25 mouse cellular contexts compared by ENCODE assay signal in genomic region chr8:124608972-124609353, GRCm38 (mm10). TPM values are rescaled to one million over a fixed set of nuclear protein-coding genes. Genes with fewer than 3 reads are reported as not detected.
DNase-seq lines count a peak whose midpoint lies in the region; ATAC-seq and TF ChIP-seq lines count a peak whose summit lies in the region.
"Had no signal": no experiment of that assay in that cellular context is flagged by ENCODE, and none has a peak within 500 bp of the region (broad histone marks: within the 10 kb centered on the region; RNA-seq: fewer than 3 reads in every experiment).

No protein-coding gene starts in this region.

- TF ChIP-seq EP300 in stomach, postnatal 0 days (optimal IDR thresholded peaks at IDR 0.05), result no peak

- no peak overlapping the region for H3K9ac ChIP-seq in kidney, postnatal 0 days (ENCODE audit: low read depth, low read length)
- H3K9ac ChIP-seq in stomach, embryonic 16.5 days (ENCODE audit: low read length), result peak overlapping the region; percentile 29; the same call in 1 of the 2 replicates
- no peak overlapping the region for H3K9ac ChIP-seq in stomach, postnatal 0 days (ENCODE audit: low read length)
- H3K9ac ChIP-seq: embryonic facial prominence, embryonic 13.5 days; forebrain, embryonic 12.5 days; heart, embryonic 13.5 days; liver, embryonic 15.5 days; lung, embryonic 15.5 days; midbrain, embryonic 15.5 days; neural tube, embryonic 12.5 days had no signal

- no peak overlapping the region for H3K4me3 ChIP-seq in cerebellum, adult 2 months (replicated peaks; ENCODE audit: insufficient read depth, low read depth, low read length)
- no peak overlapping the region for H3K4me3 ChIP-seq in kidney, postnatal 0 days (replicated peaks; ENCODE audit: low read depth, low read length)
- H3K4me3 ChIP-seq in stomach, embryonic 16.5 days (replicated peaks; ENCODE audit: low read length), result no peak overlapping the region
- H3K4me3 ChIP-seq in stomach, postnatal 0 days (ENCODE audit: low read depth, low read length), result no peak overlapping the region
- H3K4me3 ChIP-seq: embryonic facial prominence, embryonic 13.5 days; erythroblast, embryonic 14.5 days; forebrain, embryonic 12.5 days; heart, embryonic 13.5 days; hindbrain, embryonic 10.5 days; limb, embryonic 10.5 days; liver, embryonic 15.5 days; lung, embryonic 15.5 days; midbrain, embryonic 15.5 days; neural tube, embryonic 12.5 days had no signal

- H3K4me1 ChIP-seq in cerebellum, adult 2 months (ENCODE audit: control insufficient read depth, insufficient read depth, low read length), result peaks cover 9% of the 10 kb centered on the region; the same call in 1 of the 2 replicates
- H3K4me1 ChIP-seq in kidney, postnatal 0 days (replicated peaks; ENCODE audit: insufficient read depth, low read length), result no peaks in the 10 kb centered on the region
- H3K4me1 ChIP-seq in stomach, embryonic 16.5 days (ENCODE audit: control insufficient read depth, insufficient read depth, low read length), result no peaks in the 10 kb centered on the region
- no peaks in the 10 kb centered on the region for H3K4me1 ChIP-seq in stomach, postnatal 0 days (replicated peaks; ENCODE audit: control insufficient read depth, insufficient read depth)
- H3K4me1 ChIP-seq: embryonic facial prominence, embryonic 13.5 days; forebrain, embryonic 12.5 days; heart, embryonic 13.5 days; limb, embryonic 10.5 days; liver, embryonic 15.5 days; lung, embryonic 15.5 days; midbrain, embryonic 15.5 days; neural tube, embryonic 12.5 days had no signal

- no peaks in the 10 kb centered on the region for H3K27me3 ChIP-seq in cerebellum, adult 2 months (ENCODE audit: control insufficient read depth, insufficient read depth, low read length)
- H3K27me3 ChIP-seq in kidney, postnatal 0 days (ENCODE audit: insufficient read depth, low read length), result no peaks in the 10 kb centered on the region
- no peaks in the 10 kb centered on the region for H3K27me3 ChIP-seq in stomach, embryonic 16.5 days (ENCODE audit: control insufficient read depth, insufficient read depth, low read length)
- no peaks in the 10 kb centered on the region for H3K27me3 ChIP-seq in stomach, postnatal 0 days (ENCODE audit: control insufficient read depth, insufficient read depth, low read length)
- H3K27me3 ChIP-seq: forebrain, embryonic 12.5 days; liver, embryonic 15.5 days; lung, embryonic 15.5 days; midbrain, embryonic 15.5 days; neural tube, embryonic 12.5 days had no signal

- WGBS in cerebellum, adult 2 months, result 11% methylated on average over 9 of the region's 9 CpGs
- 65% methylated on average over 9 of the region's 9 CpGs for WGBS in kidney, postnatal 0 days
- WGBS in stomach, embryonic 16.5 days, result 68% methylated on average over 9 of the region's 9 CpGs
- WGBS in stomach, postnatal 0 days, result 66% methylated on average over 9 of the region's 9 CpGs

- H3K27ac ChIP-seq in cerebellum, adult 2 months (ENCODE audit: insufficient read depth, low read length), result no peak overlapping the region
- H3K27ac ChIP-seq in kidney, postnatal 0 days, result peak overlapping the region; percentile 62
- no peak overlapping the region for H3K27ac ChIP-seq in stomach, embryonic 16.5 days (ENCODE audit: low read length)
- H3K27ac ChIP-seq in stomach, postnatal 0 days (replicated peaks), result no peak overlapping the region
- H3K27ac ChIP-seq: embryonic facial prominence, embryonic 13.5 days; forebrain, embryonic 12.5 days; heart, embryonic 13.5 days; hindbrain, embryonic 10.5 days; limb, embryonic 10.5 days; liver, embryonic 15.5 days; lung, embryonic 15.5 days; macrophage; midbrain, embryonic 15.5 days; neural tube, embryonic 12.5 days had no signal

- H3K9me3 ChIP-seq in kidney, postnatal 0 days (replicated peaks; ENCODE audit: low read length), result no peaks in the 10 kb centered on the region
- no peaks in the 10 kb centered on the region for H3K9me3 ChIP-seq in stomach, embryonic 16.5 days (replicated peaks; ENCODE audit: control insufficient read depth, low read length)
- H3K9me3 ChIP-seq in stomach, postnatal 0 days (ENCODE audit: control insufficient read depth, low read length), result no peaks in the 10 kb centered on the region
- H3K9me3 ChIP-seq: embryonic facial prominence, embryonic 13.5 days; forebrain, embryonic 12.5 days; heart, embryonic 13.5 days; hindbrain, embryonic 10.5 days; limb, embryonic 10.5 days; liver, embryonic 15.5 days; lung, embryonic 15.5 days; midbrain, embryonic 15.5 days; neural tube, embryonic 12.5 days had no signal

- no peak for ATAC-seq in kidney, postnatal 0 days (replicated peaks; ENCODE audit: low FRiP score, low read depth)
- ATAC-seq in stomach, embryonic 16.5 days (ENCODE audit: insufficient read depth, low FRiP score), result no peak
- no peak for ATAC-seq in stomach, postnatal 0 days (ENCODE audit: low FRiP score, low TSS enrichment)
- ATAC-seq: intestine, postnatal 0 days; midbrain, embryonic 15.5 days had no signal

- H3K4me2 ChIP-seq in kidney, postnatal 0 days (ENCODE audit: low read length), result no peak overlapping the region
- H3K4me2 ChIP-seq in stomach, embryonic 16.5 days (ENCODE audit: low read depth, low read length), result no peak overlapping the region
- H3K4me2 ChIP-seq in stomach, postnatal 0 days (replicated peaks; ENCODE audit: low read depth), result no peak overlapping the region
- H3K4me2 ChIP-seq: embryonic facial prominence, embryonic 13.5 days; forebrain, embryonic 12.5 days; heart, embryonic 13.5 days; liver, embryonic 15.5 days; lung, embryonic 15.5 days; midbrain, embryonic 15.5 days; neural tube, embryonic 12.5 days had no signal

- TF ChIP-seq POLR2A in cerebellum, adult 2 months (IDR thresholded peaks at IDR 0.05; ENCODE audit: borderline replicate concordance, insufficient read depth, low read length), result no peak

- no peak for TF ChIP-seq CTCF in cerebellum, adult 2 months (IDR thresholded peaks at IDR 0.05; ENCODE audit: borderline replicate concordance, insufficient read depth, low read depth, low read length)
- no peak for TF ChIP-seq CTCF in kidney, postnatal 0 days (IDR thresholded peaks at IDR 0.05; ENCODE audit: low read depth)
- no peak for TF ChIP-seq CTCF in stomach, postnatal 0 days (IDR thresholded peaks at IDR 0.05; ENCODE audit: low read depth)

- peak; percentile 41 to 52 for DNase-seq in cerebellum, adult 2 months
- DNase-seq in cerebellum, adult 8-10 months, result no peak
- peak; percentile 9 to 17 for DNase-seq in heart, adult 18-20 months
- DNase-seq in heart, postnatal 4 days, result no peak
- DNase-seq in kidney, postnatal 0 days (ENCODE audit: low spot score), result peak; percentile 18
- no peak for DNase-seq in kidney, postnatal 14 days
- no peak for DNase-seq in stomach, postnatal 0 days (ENCODE audit: low spot score)
- DNase-seq: layer of hippocampus, adult 9-11 months; liver had no signal

- H3K36me3 ChIP-seq in kidney, postnatal 0 days (ENCODE audit: insufficient read depth, low read length), result no peaks in the 10 kb centered on the region
- H3K36me3 ChIP-seq in stomach, embryonic 16.5 days (ENCODE audit: control insufficient read depth, insufficient read depth, low read length), result no peaks in the 10 kb centered on the region
- H3K36me3 ChIP-seq in stomach, postnatal 0 days (ENCODE audit: control insufficient read depth, insufficient read depth, low read length), result no peaks in the 10 kb centered on the region
- H3K36me3 ChIP-seq: embryonic facial prominence, embryonic 13.5 days; forebrain, embryonic 12.5 days; heart, embryonic 13.5 days; hindbrain, embryonic 10.5 days; limb, embryonic 10.5 days; liver, embryonic 15.5 days; lung, embryonic 15.5 days; midbrain, embryonic 15.5 days; neural tube, embryonic 12.5 days had no signal

RNA-seq across cellular contexts. Expression of gene Capn9, which starts 33.1 kb away (rescaled TPM):
- polyA plus RNA-seq in cerebellum, adult 2 months (2012; rRNA removed), result 0.06 and 0.08 TPM in 2 replicates
- not detected for total RNA-seq in heart, adult 18-20 months (2021)
- under 1 TPM in 1 of 2 experiments, not detected in 1; 0.11 TPM for total RNA-seq in heart, postnatal 4 days (2021)
- polyA plus RNA-seq in kidney, postnatal 0 days (2015; fragmentation: Nextera tagmentation; extraction: Ambion mirVana), result 0.20 and 0.24 TPM in 2 replicates
- polyA plus RNA-seq in stomach, embryonic 16.5 days (2015; fragmentation: Nextera tagmentation; extraction: Ambion mirVana), result 0.31 and 0.34 TPM in 2 replicates
- 12.8 and 17.6 TPM in 2 replicates for polyA plus RNA-seq in stomach, postnatal 0 days (2015; fragmentation: Nextera tagmentation; extraction: Ambion mirVana)
- total RNA-seq: adrenal gland, postnatal 14 days; gastrocnemius, postnatal 4 days had no signal
- polyA plus RNA-seq: brain, embryonic 14.5 days; erythroblast, embryonic 14.5 days; hindbrain, embryonic 10.5 days; limb, embryonic 10.5 days; macrophage; midbrain, embryonic 15.5 days; neural tube, embryonic 12.5 days had no signal

RNA-seq across cellular contexts. Expression of gene Agt, which starts 39.5 kb away (rescaled TPM):
- polyA plus RNA-seq in cerebellum, adult 2 months (2012; rRNA removed), result 125 and 129 TPM in 2 replicates
- total RNA-seq in heart, adult 18-20 months (2021), result 1 to 10 TPM; 7.8 to 9.2 TPM
- total RNA-seq in heart, postnatal 4 days (2021), result 1 to 10 TPM; 7.4 to 7.6 TPM
- 15.8 and 22.8 TPM in 2 replicates for polyA plus RNA-seq in kidney, postnatal 0 days (2015; fragmentation: Nextera tagmentation; extraction: Ambion mirVana)
- 20.0 and 22.6 TPM in 2 replicates for polyA plus RNA-seq in stomach, embryonic 16.5 days (2015; fragmentation: Nextera tagmentation; extraction: Ambion mirVana)
- 42.8 and 44.5 TPM in 2 replicates for polyA plus RNA-seq in stomach, postnatal 0 days (2015; fragmentation: Nextera tagmentation; extraction: Ambion mirVana)
- polyA plus RNA-seq: forebrain, embryonic 12.5 days; hindbrain, embryonic 10.5 days; limb, embryonic 10.5 days; macrophage had no signal

RNA-seq across cellular contexts. Expression of gene 2310022B05Rik, which starts 54.2 kb away (rescaled TPM):
- polyA plus RNA-seq in cerebellum, adult 2 months (2012; rRNA removed), result 63.8 and 67.8 TPM in 2 replicates
- 10 to 100 TPM; 50.8 to 70.0 TPM for total RNA-seq in heart, adult 18-20 months (2021)
- 100 to 1,000 TPM; 173 to 189 TPM for total RNA-seq in heart, postnatal 4 days (2021)
- polyA plus RNA-seq in kidney, postnatal 0 days (2015; fragmentation: Nextera tagmentation; extraction: Ambion mirVana), result 30.2 and 32.0 TPM in 2 replicates
- polyA plus RNA-seq in stomach, embryonic 16.5 days (2015; fragmentation: Nextera tagmentation; extraction: Ambion mirVana), result 23.3 and 23.5 TPM in 2 replicates
- polyA plus RNA-seq in stomach, postnatal 0 days (2015; fragmentation: Nextera tagmentation; extraction: Ambion mirVana), result 17.9 and 20.0 TPM in 2 replicates

Comparison
In these comparisons a context has a peak if more than half of its experiments do, and no peak if none do; other contexts are left out.
1. DNase-seq: peak in cerebellum, adult 2 months (2 of 2), heart, adult 18-20 months (2 of 2) and kidney, postnatal 0 days (single experiment); none in cerebellum, adult 8-10 months (single experiment), heart, postnatal 4 days (single experiment), kidney, postnatal 14 days (single experiment) and stomach, postnatal 0 days (single experiment).
2. RNA of gene Capn9, which starts 33.1 kb away (polyA plus RNA-seq): 12.8 to 17.6 TPM in stomach, postnatal 0 days; 0.31 to 0.34 TPM in stomach, embryonic 16.5 days, 0.20 to 0.24 TPM in kidney, postnatal 0 days and 0.06 to 0.08 TPM in cerebellum, adult 2 months; every median in the first group is over 10 times any median in the second.